Mouse (Mus musculus): ENCODE data around the gene Pebp1. TPM values are rescaled to one million over a fixed set of nuclear protein-coding genes. Genes with fewer than 3 reads are reported as not detected.
"Not testable (repeated sequence)": the region's sequence is repeated elsewhere in the genome, so short reads cannot be mapped to it uniquely, and the experiment has no call there.

Pebp1 gene
- polyA plus RNA-seq, 1 experiment from 2014 or later = 847 TPM

GRCm38 (mm10) chr5:117304947-117305346 lies 17.5 kb upstream of the Pebp1 start:
- Histone ChIP-seq H3K4me1 (no peaks in the 10 kb centered on the region), H3K9ac (no peak overlapping the region), H3K9me3 (no peaks in the 10 kb centered on the region), H3K27ac (no peak overlapping the region), H3K27me3 (replicated peaks) (no peaks in the 10 kb centered on the region), H3K4me2 (replicated peaks) (no peak overlapping the region), H3K36me3 (no peaks in the 10 kb centered on the region), H3K4me3 (no peak overlapping the region)
- no peak for ATAC-seq (ENCODE audit: low FRiP score, low read depth)
- WGBS = 80% methylated on average over 7 of the region's 7 CpGs

DNA sequence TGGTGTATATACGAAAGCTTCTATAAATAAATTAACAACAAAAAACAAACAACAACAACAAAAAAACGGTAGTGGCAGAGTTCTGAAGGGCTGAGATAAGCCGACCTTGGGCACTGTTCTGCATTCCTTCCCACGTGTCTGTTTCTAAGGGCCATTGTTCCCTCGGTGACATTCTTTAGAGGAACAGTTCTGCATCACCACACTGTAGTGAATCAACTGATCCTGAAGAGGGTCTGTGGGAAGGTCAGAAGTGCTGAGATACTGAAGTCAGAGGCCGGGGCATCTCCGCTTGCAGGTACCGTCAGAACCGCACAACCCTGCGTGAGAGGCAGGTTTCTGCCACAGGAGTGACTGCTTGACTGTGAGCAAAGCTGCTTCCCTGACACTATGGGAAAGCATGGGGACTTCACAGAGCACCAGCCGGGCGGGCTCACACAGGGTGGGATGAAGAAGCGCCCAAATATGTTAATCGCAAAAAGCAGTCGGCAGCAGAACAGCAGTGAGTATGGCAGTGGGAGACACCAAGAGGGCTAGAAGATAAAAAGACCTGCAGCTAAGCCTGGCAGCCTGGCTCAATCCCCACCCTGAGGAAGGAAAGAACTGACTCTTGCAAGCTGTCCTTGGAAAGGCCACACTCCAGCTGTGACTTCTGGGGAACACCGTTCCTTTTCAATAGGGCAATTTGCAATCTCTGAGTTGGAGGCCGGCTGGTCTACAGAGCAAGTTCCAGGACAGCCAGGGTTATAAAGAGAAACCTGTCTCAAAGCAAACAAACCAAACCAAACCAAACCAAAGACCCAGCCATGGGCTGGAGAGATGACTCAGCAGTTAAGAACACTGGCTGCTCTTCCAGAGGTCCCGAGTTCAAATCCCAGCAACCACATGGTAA lies 16.5 kb upstream of the Pebp1 start:
- Histone ChIP-seq H3K9ac (no peak overlapping the region), H3K4me3 (no peak overlapping the region), H3K27me3 (replicated peaks) (no peaks in the 10 kb centered on the region), H3K9me3 (no peaks in the 10 kb centered on the region), H3K4me2 (replicated peaks) (no peak overlapping the region), H3K4me1 (no peaks in the 10 kb centered on the region), H3K27ac (no peak overlapping the region), H3K36me3 (no peaks in the 10 kb centered on the region)
- no peak for ATAC-seq (ENCODE audit: low FRiP score, low read depth)
- WGBS = 61% methylated on average over 18 of the region's 18 CpGs

DNA sequence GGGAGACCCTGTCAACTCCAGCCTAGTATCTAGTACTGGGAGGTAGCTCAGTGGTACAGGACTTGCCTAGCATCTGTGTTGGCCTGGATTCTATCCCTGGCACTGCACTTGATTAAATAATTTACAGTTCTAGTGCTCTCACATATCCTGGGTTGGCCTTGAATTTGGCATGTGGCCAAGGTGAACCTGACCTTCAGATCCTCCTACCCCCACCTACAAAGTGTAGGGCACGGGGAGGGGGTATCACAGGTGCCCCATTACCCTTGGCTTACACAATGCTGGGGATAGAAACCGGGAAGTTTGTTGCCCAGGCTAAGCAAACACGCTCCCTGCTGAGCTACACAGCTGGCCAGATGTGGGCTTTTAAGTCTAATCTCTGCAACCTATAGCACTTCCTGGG lies 15.5 kb upstream of the Pebp1 start:
- H3K27me3 ChIP-seq (replicated peaks) = no peaks in the 10 kb centered on the region
- H3K9me3 ChIP-seq = no peaks in the 10 kb centered on the region
- WGBS = 81% methylated on average over 3 of the region's 3 CpGs
- no peaks in the 10 kb centered on the region for H3K36me3 ChIP-seq
- no peak overlapping the region for H3K4me3 ChIP-seq
- no peak overlapping the region for H3K9ac ChIP-seq
- no peak overlapping the region for H3K27ac ChIP-seq
- no peak for ATAC-seq (ENCODE audit: low FRiP score, low read depth)
- H3K4me1 ChIP-seq = no peaks in the 10 kb centered on the region
- no peak overlapping the region for H3K4me2 ChIP-seq (replicated peaks)

DNA sequence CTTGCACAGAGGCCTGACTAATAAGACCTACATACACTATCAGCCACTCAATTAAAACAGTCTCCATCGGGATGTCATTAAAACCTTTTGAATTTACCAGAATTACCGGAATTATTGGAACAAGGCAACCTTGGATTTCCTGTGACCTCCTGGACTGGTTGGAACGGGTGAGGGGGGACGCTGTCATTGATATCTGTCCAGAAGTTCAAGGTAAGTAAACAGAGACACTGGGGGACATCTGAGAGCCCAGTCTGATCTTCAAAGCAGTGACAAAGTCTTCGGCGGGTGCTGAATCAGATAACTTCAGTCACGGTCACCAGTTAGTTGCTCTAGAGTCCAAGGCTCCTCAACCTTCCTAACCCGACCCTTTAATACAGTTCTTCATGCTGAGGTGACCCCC lies 7.6 kb upstream of the Pebp1 start:
- H3K4me3 ChIP-seq = no peak overlapping the region
- no peak overlapping the region for H3K27ac ChIP-seq
- no peaks in the 10 kb centered on the region for H3K27me3 ChIP-seq (replicated peaks)
- H3K9me3 ChIP-seq = no peaks in the 10 kb centered on the region
- no peak overlapping the region for H3K9ac ChIP-seq
- H3K36me3 ChIP-seq = no peaks in the 10 kb centered on the region
- WGBS = 96% methylated on average over 8 of the region's 8 CpGs
- no peaks in the 10 kb centered on the region for H3K4me1 ChIP-seq
- ATAC-seq (ENCODE audit: low FRiP score, low read depth) = no peak
- H3K4me2 ChIP-seq (replicated peaks) = no peak overlapping the region

- H3K36me3 ChIP-seq; ATAC-seq (ENCODE audit: low FRiP score, low read depth); H3K9ac ChIP-seq; H3K4me3 ChIP-seq; H3K27me3 ChIP-seq (replicated peaks); H3K4me1 ChIP-seq; H3K27ac ChIP-seq; H3K9me3 ChIP-seq; H3K4me2 ChIP-seq (replicated peaks): not testable (repeated sequence)
- 87% methylated on average over 3 of the region's 3 CpGs for WGBS
Observed at GRCm38 (mm10) chr5:117293776-117294175, 6.4 kb upstream of the Pebp1 start.

DNA sequence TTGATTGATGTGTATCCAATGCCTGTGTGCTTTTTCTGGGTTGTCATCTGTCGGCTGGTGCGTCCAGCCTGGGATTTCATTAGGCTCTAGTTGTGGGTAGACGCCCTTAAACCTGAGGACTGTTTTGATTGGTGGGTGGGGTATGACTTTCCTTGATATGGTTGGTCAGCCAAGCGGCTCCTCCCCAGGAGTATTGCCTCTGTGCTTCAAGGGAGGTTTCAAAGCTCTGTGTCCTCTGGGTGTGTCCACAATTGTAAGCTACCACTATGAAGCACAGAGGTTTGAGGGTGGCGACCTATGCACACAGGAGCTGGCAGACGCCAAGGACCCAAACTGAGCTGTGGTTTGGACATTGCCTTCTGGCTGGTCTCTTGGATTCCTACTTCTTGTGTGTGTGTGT lies 5.1 kb upstream of the Pebp1 start:
- no peaks in the 10 kb centered on the region for H3K36me3 ChIP-seq
- 79% methylated on average over 6 of the region's 6 CpGs for WGBS

DNA sequence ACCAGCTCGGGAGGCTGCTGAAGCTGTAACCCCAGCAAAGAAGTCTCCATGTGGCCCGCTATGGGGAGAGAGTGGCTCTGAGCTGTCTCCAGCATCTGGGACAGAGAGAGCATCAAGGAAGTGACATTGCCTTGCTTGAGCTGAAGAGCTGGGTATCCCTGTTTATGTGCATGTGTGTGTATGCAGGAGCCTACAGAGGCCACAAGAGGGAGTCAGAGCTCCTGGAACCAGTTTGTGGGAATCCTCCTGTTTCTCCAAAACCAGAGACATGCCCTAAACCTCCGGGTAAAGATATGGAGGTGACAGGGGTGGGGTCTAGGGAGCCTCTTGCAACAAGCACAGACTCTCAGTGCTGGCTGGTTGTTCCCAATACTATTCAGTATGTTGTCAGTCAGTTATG lies 3.9 kb upstream of the Pebp1 start:
- H3K9ac ChIP-seq = no peak overlapping the region
- 89% methylated on average over 3 of the region's 3 CpGs for WGBS
- ATAC-seq (ENCODE audit: low FRiP score, low read depth) = no peak

More for the DNA sequence above, 5.1 kb upstream of the Pebp1 start:
- Histone ChIP-seq H3K9me3 (no peaks in the 10 kb centered on the region), H3K27ac (no peak overlapping the region), H3K27me3 (replicated peaks) (no peaks in the 10 kb centered on the region), H3K4me3 (no peak overlapping the region), H3K4me2 (replicated peaks) (no peak overlapping the region), H3K4me1 (peaks cover 4% of the 10 kb centered on the region), H3K9ac (no peak overlapping the region)
- no peak for ATAC-seq (ENCODE audit: low FRiP score, low read depth)

DNA sequence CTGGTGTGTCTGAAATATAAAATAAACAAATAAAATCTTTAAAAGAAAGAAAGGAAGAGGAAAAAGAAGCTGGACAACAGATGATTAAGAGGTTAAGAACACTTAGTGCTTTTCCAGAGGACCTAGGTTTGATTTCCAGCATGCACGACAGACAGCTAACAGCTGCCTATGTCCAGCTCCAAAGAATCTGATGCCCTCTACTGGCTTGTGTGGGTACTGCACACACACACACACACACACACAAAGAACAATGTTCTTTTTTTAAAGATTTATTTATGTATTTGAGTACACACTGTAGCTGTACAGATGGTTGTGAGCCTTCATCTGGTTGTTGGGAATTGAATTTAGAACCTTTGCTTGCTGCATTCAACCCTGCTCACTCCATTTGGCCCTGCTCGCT lies 2.7 kb upstream of the Pebp1 start:
- H3K4me1 ChIP-seq = peaks cover 20% of the 10 kb centered on the region
- no peak overlapping the region for H3K9ac ChIP-seq
- WGBS = 98% methylated on average over 2 of the region's 2 CpGs
- no peak for ATAC-seq (ENCODE audit: low FRiP score, low read depth)
- no peak overlapping the region for H3K27ac ChIP-seq
- H3K4me3 ChIP-seq = no peak overlapping the region
- no peaks in the 10 kb centered on the region for H3K27me3 ChIP-seq (replicated peaks)
- no peaks in the 10 kb centered on the region for H3K9me3 ChIP-seq
- H3K4me2 ChIP-seq (replicated peaks) = no peak overlapping the region
- peaks cover 7% of the 10 kb centered on the region for H3K36me3 ChIP-seq

More for the DNA sequence above, 3.9 kb upstream of the Pebp1 start:
- no peak overlapping the region for H3K4me2 ChIP-seq (replicated peaks)
- H3K4me1 ChIP-seq = peaks cover 8% of the 10 kb centered on the region
- H3K9me3 ChIP-seq = no peaks in the 10 kb centered on the region
- H3K4me3 ChIP-seq = no peak overlapping the region
- H3K27me3 ChIP-seq (replicated peaks) = no peaks in the 10 kb centered on the region
- no peak overlapping the region for H3K27ac ChIP-seq
- no peaks in the 10 kb centered on the region for H3K36me3 ChIP-seq

- no peaks in the 10 kb centered on the region for H3K27me3 ChIP-seq (replicated peaks)
- H3K4me2 ChIP-seq (replicated peaks) = no peak overlapping the region
- H3K9me3 ChIP-seq = no peaks in the 10 kb centered on the region
- H3K4me3 ChIP-seq = no peak overlapping the region
- ATAC-seq (ENCODE audit: low FRiP score, low read depth) = no peak
- no peak overlapping the region for H3K27ac ChIP-seq
- peaks cover 12% of the 10 kb centered on the region for H3K36me3 ChIP-seq
- H3K4me1 ChIP-seq = peaks cover 23% of the 10 kb centered on the region
- no peak overlapping the region for H3K9ac ChIP-seq
Observed at GRCm38 (mm10) chr5:117289646-117290045, 2.2 kb upstream of the Pebp1 start.

GRCm38 (mm10) chr5:117286286-117286685 lies 1.1 kb downstream of the Pebp1 start:
- Histone ChIP-seq H3K27me3 (replicated peaks) (no peaks in the 10 kb centered on the region), H3K4me2 (replicated peaks) (peak overlapping the region; percentile 83), H3K9me3 (no peaks in the 10 kb centered on the region), H3K36me3 (peaks cover 39% of the 10 kb centered on the region), H3K4me1 (peaks cover 31% of the 10 kb centered on the region), H3K4me3 (peak overlapping the region; percentile 81), H3K27ac (no peak overlapping the region), H3K9ac (peak overlapping the region; percentile 78)
- 57% methylated on average over 3 of the region's 3 CpGs for WGBS
- no peak for ATAC-seq (ENCODE audit: low FRiP score, low read depth)

DNA sequence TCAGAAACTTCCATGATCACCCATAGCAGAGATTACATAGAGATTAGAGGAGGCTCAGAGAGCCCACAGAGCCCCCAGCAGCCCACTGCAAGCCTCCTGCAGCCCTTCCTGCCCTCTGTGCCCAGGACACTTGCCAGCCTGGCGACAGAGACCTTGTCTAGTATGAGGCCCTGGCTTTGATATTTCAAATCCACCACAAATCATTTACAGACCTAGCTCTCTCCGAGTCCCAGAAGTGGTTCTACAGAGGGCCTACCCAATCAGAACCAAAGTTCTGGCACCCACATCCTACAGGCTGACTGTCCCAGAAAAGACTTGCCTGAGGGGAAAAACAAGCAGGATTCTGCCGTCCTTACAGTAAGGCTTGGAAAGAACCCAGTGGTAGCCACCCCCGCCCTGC lies 2.2 kb downstream of the Pebp1 start:
- WGBS = 82% methylated on average over 4 of the region's 4 CpGs
- Histone ChIP-seq H3K4me1 (peaks cover 31% of the 10 kb centered on the region), H3K36me3 (peaks cover 44% of the 10 kb centered on the region), H3K4me3 (peak overlapping the region; percentile 1; the same call in 1 of the 2 replicates), H3K4me2 (replicated peaks) (peak overlapping the region; percentile 83), H3K9ac (no peak overlapping the region), H3K27me3 (replicated peaks) (no peaks in the 10 kb centered on the region), H3K9me3 (no peaks in the 10 kb centered on the region), H3K27ac (no peak overlapping the region)
- no peak for ATAC-seq (ENCODE audit: low FRiP score, low read depth)

GRCm38 (mm10) chr5:117284682-117285081 lies 2.7 kb downstream of the Pebp1 start:
- Histone ChIP-seq H3K9me3 (no peaks in the 10 kb centered on the region), H3K27me3 (replicated peaks) (no peaks in the 10 kb centered on the region), H3K4me1 (peaks cover 31% of the 10 kb centered on the region), H3K4me2 (replicated peaks) (peak overlapping the region; percentile 83), H3K4me3 (no peak overlapping the region), H3K9ac (no peak overlapping the region), H3K27ac (no peak overlapping the region), H3K36me3 (peaks cover 44% of the 10 kb centered on the region)
- 72% methylated on average over 7 of the region's 7 CpGs for WGBS
- ATAC-seq (ENCODE audit: low FRiP score, low read depth) = no peak

DNA sequence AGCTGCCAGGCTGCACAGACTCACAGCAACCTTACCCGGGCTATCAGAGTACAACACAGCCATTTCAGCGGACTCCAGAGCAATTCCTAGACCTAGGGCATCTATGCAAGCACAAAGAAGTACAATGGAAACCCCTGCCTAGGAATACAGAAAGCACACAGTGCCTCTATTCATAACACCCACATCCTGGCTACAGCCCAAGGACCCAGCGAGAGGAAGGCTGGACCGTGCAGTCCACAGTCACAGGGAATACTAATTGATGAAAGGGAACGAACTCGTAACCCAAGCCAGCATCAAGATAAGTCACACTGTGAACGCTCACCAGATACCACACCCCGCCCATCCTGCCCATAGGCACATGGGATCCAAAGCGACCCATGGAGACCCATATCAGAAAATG lies 3.4 kb downstream of the Pebp1 start:
- Histone ChIP-seq H3K9ac (no peak overlapping the region), H3K27ac (no peak overlapping the region), H3K4me2 (replicated peaks) (peak overlapping the region; percentile 83; the same call in 1 of the 2 replicates), H3K36me3 (peaks cover 44% of the 10 kb centered on the region), H3K27me3 (replicated peaks) (no peaks in the 10 kb centered on the region), H3K4me3 (no peak overlapping the region), H3K4me1 (peaks cover 31% of the 10 kb centered on the region), H3K9me3 (no peaks in the 10 kb centered on the region)
- peak; percentile 12; the same call in 1 of the 2 replicates for ATAC-seq (ENCODE audit: low FRiP score, low read depth)
- 58% methylated on average over 9 of the region's 9 CpGs for WGBS

All from neural tube, embryonic 12.5 days (tissue).